Mouse (Mus musculus): ENCODE measurements around the gene Gm30191.

Gm30191 gene

GRCm38 (mm10) chr4:134246719-134247258 is at the start of gene Gm30191:
Gene Gm30191 (plus strand): TSS chr4:134246935.
- DNase-seq (ENCODE audit: low read depth, low spot score), result no peak

- DNase-seq (ENCODE audit: low read depth, low spot score), result no peak
Measured at GRCm38 (mm10) chr4:134199371-134199770, 47.4 kb upstream of the Gm30191 start.

- DNase-seq (ENCODE audit: low read depth, low spot score), result no peak
Measured at GRCm38 (mm10) chr4:134202904-134203303, 43.8 kb upstream of the Gm30191 start, which contains the start of gene Gm7534. Gene Gm7534 (minus strand): TSS chr4:134203004.

GRCm38 (mm10) chr4:134203340-134203896 is 43.3 kb upstream of the Gm30191 start:
- no peak for DNase-seq (ENCODE audit: low read depth, low spot score)

- DNase-seq (ENCODE audit: low read depth, low spot score), result no peak
Measured at GRCm38 (mm10) chr4:134206488-134207053, 40.2 kb upstream of the Gm30191 start.

GRCm38 (mm10) chr4:134222793-134223600 is 23.7 kb upstream of the Gm30191 start:
- no peak for DNase-seq (ENCODE audit: low read depth, low spot score)

- no peak for DNase-seq (ENCODE audit: low read depth, low spot score)
Measured at GRCm38 (mm10) chr4:134227194-134227593, 19.5 kb upstream of the Gm30191 start, which contains the start of gene Catsper4. Gene Catsper4 (minus strand): TSS chr4:134227383.

GRCm38 (mm10) chr4:134230431-134230830 is 16.3 kb upstream of the Gm30191 start:
- no peak for DNase-seq (ENCODE audit: low read depth, low spot score)

GRCm38 (mm10) chr4:134234876-134235275 is 11.9 kb upstream of the Gm30191 start:
- DNase-seq (ENCODE audit: low read depth, low spot score), result no peak

- DNase-seq (ENCODE audit: low read depth, low spot score), result peak; percentile 20
Measured at GRCm38 (mm10) chr4:134237582-134238278, 9.0 kb upstream of the Gm30191 start.

- DNase-seq (ENCODE audit: low read depth, low spot score), result peak; percentile 81
Measured at GRCm38 (mm10) chr4:134238279-134238651, 8.5 kb upstream of the Gm30191 start, which contains the start of gene Cnksr1. Gene Cnksr1 (minus strand): TSS chr4:134238399.

- peak; percentile 11 for DNase-seq (ENCODE audit: low read depth, low spot score)
Measured at GRCm38 (mm10) chr4:134238686-134239085, 8.0 kb upstream of the Gm30191 start.

- no peak for DNase-seq (ENCODE audit: low read depth, low spot score)
Measured at GRCm38 (mm10) chr4:134243516-134244250, 3.1 kb upstream of the Gm30191 start, which contains the start of gene E130218I03Rik. Gene E130218I03Rik (plus strand): TSS chr4:134243662.

- peak; percentile 90 for DNase-seq (ENCODE audit: low read depth, low spot score)
Measured at GRCm38 (mm10) chr4:134245148-134245843, 1.4 kb upstream of the Gm30191 start, which contains the start of gene Zfp593. Gene Zfp593 (minus strand): TSS chr4:134245592.

- no peak for DNase-seq (ENCODE audit: low read depth, low spot score)
Measured at GRCm38 (mm10) chr4:134246256-134246655, 479 bp upstream of the Gm30191 start.

GRCm38 (mm10) chr4:134249651-134250050 is 2.9 kb downstream of the Gm30191 start:
- DNase-seq (ENCODE audit: low read depth, low spot score), result no peak

- DNase-seq (ENCODE audit: low read depth, low spot score), result no peak
Measured at GRCm38 (mm10) chr4:134250116-134250929, 3.6 kb downstream of the Gm30191 start.

GRCm38 (mm10) chr4:134250930-134251240 is 4.2 kb downstream of the Gm30191 start:
- no peak for DNase-seq (ENCODE audit: low read depth, low spot score)
